Mouse (Mus musculus) activated CD4-positive, CD25-positive, alpha-beta regulatory T cell, adult 4 months (primary cell): ENCODE results near the gene Lclat1. TPM values are rescaled to one million over a fixed set of nuclear protein-coding genes. Genes with fewer than 3 reads are reported as not detected.

Experiments used
- ATAC-seq: one replicate; pipeline ENCODE4 v1.8.0; 2017
- polyA plus RNA-seq, 2 experiments: library from polyadenylated mRNA; unstranded; fragments of 100-300 nt; shearing (Covaris generic); gene quantifications; one replicate each; pipeline ENCODE4 v1.2.1; 2017

Gene Lclat1
- polyA plus RNA-seq: 10 to 100 TPM; 44.4 to 55.0 TPM

- ATAC-seq: peak; percentile 96
Measured at GRCm38 (mm10) chr17:73107158-73108157, at the start of gene Lclat1. Gene Lclat1 (plus strand): TSS chr17:73107985.

GRCm38 (mm10) chr17:73058319-73058718, 49.5 kb upstream of the Lclat1 start:
- ATAC-seq: no peak

- ATAC-seq: no peak
Measured at GRCm38 (mm10) chr17:73060224-73060896, 47.4 kb upstream of the Lclat1 start.

- no peak for ATAC-seq
Measured at GRCm38 (mm10) chr17:73060897-73061252, 46.9 kb upstream of the Lclat1 start.

GRCm38 (mm10) chr17:73062701-73063100, 45.1 kb upstream of the Lclat1 start:
- ATAC-seq: no peak

GRCm38 (mm10) chr17:73063299-73063698, 44.5 kb upstream of the Lclat1 start:
- ATAC-seq: no peak

GRCm38 (mm10) chr17:73063781-73064180, 44.0 kb upstream of the Lclat1 start:
- no peak for ATAC-seq

- no peak for ATAC-seq
Measured at GRCm38 (mm10) chr17:73066387-73067169, 41.2 kb upstream of the Lclat1 start.

- peak; percentile 69 for ATAC-seq
Measured at GRCm38 (mm10) chr17:73067423-73067822, 40.4 kb upstream of the Lclat1 start.

GRCm38 (mm10) chr17:73068321-73068992, 39.3 kb upstream of the Lclat1 start:
- ATAC-seq: no peak

- ATAC-seq: no peak
Measured at GRCm38 (mm10) chr17:73070466-73070865, 37.3 kb upstream of the Lclat1 start.

GRCm38 (mm10) chr17:73071725-73072263, 36.0 kb upstream of the Lclat1 start:
- ATAC-seq: no peak

- no peak for ATAC-seq
Measured at GRCm38 (mm10) chr17:73072286-73072685, 35.5 kb upstream of the Lclat1 start.

GRCm38 (mm10) chr17:73074631-73075030, 33.2 kb upstream of the Lclat1 start:
- no peak for ATAC-seq

GRCm38 (mm10) chr17:73075238-73075890, 32.4 kb upstream of the Lclat1 start:
- ATAC-seq: no peak

- no peak for ATAC-seq
Measured at GRCm38 (mm10) chr17:73077638-73078037, 30.1 kb upstream of the Lclat1 start.

GRCm38 (mm10) chr17:73081360-73082133, 26.2 kb upstream of the Lclat1 start:
- ATAC-seq: no peak

GRCm38 (mm10) chr17:73082506-73083196, 25.1 kb upstream of the Lclat1 start:
- no peak for ATAC-seq

- ATAC-seq: peak; percentile 88
Measured at GRCm38 (mm10) chr17:73087045-73087910, 20.5 kb upstream of the Lclat1 start.
